Mouse (Mus musculus) liver, embryonic 14.5 days (tissue): ENCODE measurements at regions not wholly inside any gene's neighbourhood (a gene's known extent, or its start where the extent isn't known, plus 50 kb on each side); places are given as distances from the start of the nearest gene placed in this dataset.

ENCODE experiments used
- CTCF ChIP-seq: IDR thresholded peaks from 2 replicates; pipeline ENCODE4 v1.5.1; 2016; ENCODE audit warnings: antibody characterized with exemption, low read depth, control low read depth
- EP300 ChIP-seq: IDR thresholded peaks from 2 replicates; pipeline ENCODE4 v1.6.1; 2016; ENCODE audit warnings: antibody characterized with exemption, low read depth

DNA sequence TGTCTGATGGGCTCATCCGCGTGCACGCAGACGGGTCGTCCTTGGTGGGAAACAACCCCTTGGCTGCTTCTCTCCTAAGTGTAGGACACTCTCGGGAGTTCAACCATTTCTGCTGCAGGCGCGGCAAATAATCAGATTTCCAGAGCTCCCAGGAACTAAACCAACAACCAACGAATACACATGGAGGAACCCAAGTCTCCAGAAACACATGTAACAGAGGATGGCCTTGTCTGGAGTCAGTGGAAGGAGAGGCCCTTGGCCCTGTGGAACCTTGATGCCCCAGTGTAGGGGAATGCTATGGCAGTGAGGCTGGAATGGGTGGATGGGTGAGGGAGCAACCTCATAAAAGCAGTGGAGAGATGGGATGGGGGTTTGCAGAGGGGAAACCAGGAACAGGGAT is 1043.4 kb upstream of the Sel1l start:
- TF ChIP-seq CTCF (no peak), EP300 (no peak)
